ENCODE assay signal across 30 mouse cellular contexts in genomic region chr5:81088667-81089066, GRCm38 (mm10).
"Had no signal": no experiment of that assay in that cellular context is flagged by ENCODE, and none has a peak within 500 bp of the region (broad histone marks: within the 10 kb centered on the region; RNA-seq: fewer than 3 reads in every experiment).

No protein-coding gene starts in this region.

- DNase-seq: left cerebral cortex, postnatal 4 days; liver; liver, embryonic 13.5 days; liver, postnatal 0 days; lung, adult 18-20 months; lung, adult 2 months; lung, embryonic 14.5 days; lung, postnatal 10 days; lung, postnatal 14 days; lung, postnatal 36 days; lung, postnatal 4 days; midbrain, embryonic 14.5 days had no signal

- H3K4me1 ChIP-seq: limb, embryonic 10.5 days; limb, embryonic 15.5 days; liver, embryonic 12.5 days; liver, embryonic 13.5 days; liver, embryonic 15.5 days; lung, embryonic 15.5 days; megakaryocyte, embryonic 14.5 days; midbrain, embryonic 10.5 days; midbrain, embryonic 12.5 days; midbrain, embryonic 15.5 days; neural tube, embryonic 12.5 days had no signal

- ATAC-seq: liver, embryonic 12.5 days; liver, postnatal 0 days; lung, postnatal 0 days; midbrain, embryonic 13.5 days; midbrain, embryonic 15.5 days; midbrain, embryonic 16.5 days had no signal

- H3K27ac ChIP-seq: limb, embryonic 10.5 days; limb, embryonic 12.5 days; limb, embryonic 13.5 days; limb, embryonic 15.5 days; liver, embryonic 12.5 days; liver, embryonic 13.5 days; liver, embryonic 14.5 days; liver, embryonic 15.5 days; lung, embryonic 15.5 days; macrophage; midbrain, embryonic 10.5 days; midbrain, embryonic 12.5 days; midbrain, embryonic 13.5 days; midbrain, embryonic 15.5 days; neural tube, embryonic 12.5 days had no signal

- H3K4me3 ChIP-seq: limb, embryonic 10.5 days; limb, embryonic 12.5 days; limb, embryonic 13.5 days; limb, embryonic 15.5 days; liver, embryonic 12.5 days; liver, embryonic 13.5 days; liver, embryonic 15.5 days; lung, embryonic 15.5 days; megakaryocyte, embryonic 14.5 days; midbrain, embryonic 10.5 days; midbrain, embryonic 12.5 days; midbrain, embryonic 13.5 days; midbrain, embryonic 15.5 days; myocyte; neural tube, embryonic 12.5 days had no signal
